Mouse (Mus musculus) forebrain, postnatal 0 days (tissue): ENCODE data around the gene Mindy1. TPM values are rescaled to one million over a fixed set of nuclear protein-coding genes. Genes with fewer than 3 reads are reported as not detected.

Source experiments
- ATAC-seq: fragments of 200-750 bp; cut with Nextera tagmentation; 2 replicates; pipeline ENCODE4 v1.8.0; 2017; ENCODE audit warnings: mild to moderate bottlenecking, moderate library complexity
- DNase-seq: peaks from one replicate; pipeline ENCODE4 v3.0.0-alpha.2; 2015
- H3K27ac ChIP-seq: fragments of 300-500 bp; sonication (generic); 2 replicates; pipeline ENCODE4 v1.5.1; 2014; ENCODE audit warnings: low read depth, mild to moderate bottlenecking, antibody characterized with exemption, low read length, moderate library complexity, mixed read lengths
- H3K27me3 ChIP-seq: fragments of 300-500 bp; sonication (generic); 2 replicates; pipeline ENCODE4 v1.6.1; 2014; ENCODE audit warnings: mild to moderate bottlenecking, low read length, mixed read lengths; ENCODE audit not compliant: insufficient read depth
- H3K36me3 ChIP-seq: fragments of 300-500 bp; sonication (generic); 2 replicates; pipeline ENCODE4 v1.6.1; 2014; ENCODE audit warnings: mild to moderate bottlenecking, moderate library complexity; ENCODE audit not compliant: insufficient read depth
- H3K4me1 ChIP-seq: fragments of 300-500 bp; sonication (generic); 2 replicates; pipeline ENCODE4 v1.6.1; 2014; ENCODE audit warnings: antibody characterized with exemption; ENCODE audit not compliant: insufficient read depth
- H3K4me2 ChIP-seq: fragments of 300-500 bp; sonication (generic); 2 replicates; pipeline ENCODE4 v1.6.1; 2014; ENCODE audit warnings: low read depth, mild to moderate bottlenecking, moderate library complexity
- H3K4me3 ChIP-seq: fragments of 300-500 bp; sonication (generic); 2 replicates; pipeline ENCODE4 v1.5.1; 2014; ENCODE audit warnings: low read depth, low read length, mixed read lengths
- H3K9ac ChIP-seq: fragments of 300-500 bp; sonication (generic); 2 replicates; pipeline ENCODE4 v1.6.1; 2014; ENCODE audit warnings: mild to moderate bottlenecking
- H3K9me3 ChIP-seq: fragments of 300-500 bp; sonication (generic); 2 replicates; pipeline ENCODE4 v1.6.1; 2016; ENCODE audit warnings: low read length
- CTCF ChIP-seq: sonication (generic); IDR thresholded peaks from 2 replicates; pipeline ENCODE4 v1.5.1; 2016; ENCODE audit warnings: antibody characterized with exemption, control low read depth, low read depth
- WGBS: fragments of 180-500 bp; shearing (Covaris S2); extraction: QIAGEN DNeasy Blood & Tissue Kit; methylation state at CpG from one replicate; pipeline ENCODE4 v1.1.7; 2014; 5-methylcytosine and 5-hydroxymethylcytosine counted together
- polyA plus RNA-seq: library from polyadenylated mRNA; unstranded; fragments of >200 nt; fragmentation: Nextera tagmentation; extraction: Ambion mirVana; gene quantifications from 2 replicates; pipeline ENCODE4 v1.2.1, GENCODE M21; 2015
- total RNA-seq: library from RNA; depleted of rRNA; stranded (reverse); fragments of >200 nt; gene quantifications from 2 replicates; pipeline ENCODE4 v1.2.3, GENCODE M21; 2014

Gene Mindy1
- total and polyA plus RNA-seq, 2 experiments from 2014 or later = 35.4 to 38.9 TPM

DNA sequence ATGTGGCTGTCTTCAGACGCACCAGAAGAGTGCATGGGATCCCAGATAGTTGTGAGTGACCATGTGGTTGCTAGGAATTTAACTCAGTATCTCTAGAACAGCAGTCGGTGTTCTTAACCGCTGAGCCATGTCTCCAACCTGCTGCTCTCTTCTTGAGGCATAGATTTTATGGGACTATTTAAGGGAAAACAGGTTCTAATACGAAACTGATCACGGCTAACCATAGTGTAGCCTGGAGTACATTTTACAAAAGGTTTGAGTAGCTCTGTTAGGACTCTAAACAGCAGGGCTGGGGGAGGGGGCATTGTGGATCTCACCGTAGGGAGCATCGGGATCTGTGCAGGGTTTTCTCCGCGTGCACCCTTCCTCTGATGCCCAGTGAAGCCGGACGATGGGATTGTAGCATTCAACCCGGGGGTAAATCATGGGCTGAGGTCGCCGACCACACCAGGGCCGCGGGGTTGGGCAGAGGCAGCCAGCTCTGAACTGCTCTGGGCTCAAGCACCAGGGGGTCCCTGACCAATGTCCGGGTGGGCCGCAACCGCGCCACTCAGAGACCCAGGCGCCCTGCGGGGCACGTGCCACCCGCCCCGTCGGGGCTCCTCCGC is 33.4 kb downstream of the Mindy1 start, which contains the start of gene Cers2:
Gene Cers2 (plus strand): TSS at position 306 of the 608 bp plus-strand sequence.
- H3K27me3 ChIP-seq = no peaks in the 10 kb centered on the region
- peak within 1 kb of the TSS; percentile 96 for H3K9ac ChIP-seq
- H3K9me3 ChIP-seq = no peaks in the 10 kb centered on the region
- TF ChIP-seq CTCF = no peak
- peak within 1 kb of the TSS; percentile 74 for H3K4me3 ChIP-seq
- peak; percentile 56 for DNase-seq
- H3K27ac ChIP-seq = peak within 1 kb of the TSS; percentile 92
- peak within 1 kb of the TSS; percentile 55 for H3K4me2 ChIP-seq
- peaks cover 19% of the 10 kb centered on the region for H3K4me1 ChIP-seq
- ATAC-seq = peak; percentile 26
- WGBS = 3% methylated on average over 27 of the region's 27 CpGs
- no peaks in the 10 kb centered on the region for H3K36me3 ChIP-seq

DNA sequence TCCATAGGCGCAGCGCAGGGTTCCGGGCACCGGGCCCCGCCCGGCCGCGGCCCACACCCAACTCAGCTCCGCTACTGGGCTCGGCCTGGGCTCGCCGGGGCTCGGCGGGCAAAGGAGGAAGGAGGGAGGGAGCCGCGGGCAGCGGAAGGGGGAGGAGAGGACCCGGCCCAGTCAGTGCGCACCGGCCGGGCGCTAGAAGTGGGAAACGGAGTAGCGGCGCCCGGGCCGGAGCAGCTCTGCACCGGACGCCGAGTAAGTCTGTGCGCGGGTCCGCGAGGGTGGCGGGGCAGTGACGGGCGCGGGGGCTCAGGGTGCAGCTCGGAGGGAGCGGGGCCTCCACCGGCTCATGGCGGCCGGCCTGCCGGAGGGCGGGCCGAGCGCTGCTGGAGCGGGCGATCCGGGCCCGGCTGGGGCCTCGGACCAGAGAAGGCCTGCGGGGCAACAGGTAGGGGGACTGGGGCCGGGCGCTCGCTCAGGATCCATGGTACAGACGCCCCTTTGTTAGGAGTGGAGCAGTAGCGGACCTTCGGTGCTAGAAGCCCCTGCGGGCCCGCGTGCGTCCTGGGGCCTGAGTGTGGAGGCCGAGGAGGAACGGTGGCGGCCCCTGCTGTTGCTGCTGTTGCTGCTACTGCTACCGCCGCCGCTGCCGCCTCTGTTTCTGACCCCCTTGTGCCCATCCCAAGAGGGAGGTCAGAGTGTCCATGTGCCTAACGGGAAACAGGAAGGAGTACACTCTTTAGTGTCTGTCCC is 34.1 kb downstream of the Mindy1 start:
- peak overlapping the region; percentile 92 for H3K27ac ChIP-seq
- no peaks in the 10 kb centered on the region for H3K27me3 ChIP-seq
- no peaks in the 10 kb centered on the region for H3K9me3 ChIP-seq
- peak; percentile 91 for ATAC-seq
- H3K9ac ChIP-seq = peak overlapping the region; percentile 96
- peak; percentile 85 for DNase-seq
- peak overlapping the region; percentile 74 for H3K4me3 ChIP-seq
- WGBS = 2% methylated on average over 69 of the region's 71 CpGs
- peak overlapping the region; percentile 55 for H3K4me2 ChIP-seq
- TF ChIP-seq CTCF = peak; percentile 56
- H3K4me1 ChIP-seq = peaks cover 19% of the 10 kb centered on the region
- peaks cover 6% of the 10 kb centered on the region for H3K36me3 ChIP-seq

- Histone ChIP-seq H3K4me2 (peak overlapping the region; percentile 55), H3K27ac (peak overlapping the region; percentile 92), H3K4me1 (peaks cover 19% of the 10 kb centered on the region), H3K27me3 (no peaks in the 10 kb centered on the region), H3K9me3 (no peaks in the 10 kb centered on the region), H3K36me3 (peaks cover 13% of the 10 kb centered on the region), H3K4me3 (peak overlapping the region; percentile 74), H3K9ac (peak overlapping the region; percentile 96)
- no peak for DNase-seq
- TF ChIP-seq CTCF = no peak
- ATAC-seq = no peak
- 12% methylated on average over 9 of the region's 9 CpGs for WGBS
Measured at GRCm38 (mm10) chr3:95315844-95316550, 34.9 kb downstream of the Mindy1 start.

DNA sequence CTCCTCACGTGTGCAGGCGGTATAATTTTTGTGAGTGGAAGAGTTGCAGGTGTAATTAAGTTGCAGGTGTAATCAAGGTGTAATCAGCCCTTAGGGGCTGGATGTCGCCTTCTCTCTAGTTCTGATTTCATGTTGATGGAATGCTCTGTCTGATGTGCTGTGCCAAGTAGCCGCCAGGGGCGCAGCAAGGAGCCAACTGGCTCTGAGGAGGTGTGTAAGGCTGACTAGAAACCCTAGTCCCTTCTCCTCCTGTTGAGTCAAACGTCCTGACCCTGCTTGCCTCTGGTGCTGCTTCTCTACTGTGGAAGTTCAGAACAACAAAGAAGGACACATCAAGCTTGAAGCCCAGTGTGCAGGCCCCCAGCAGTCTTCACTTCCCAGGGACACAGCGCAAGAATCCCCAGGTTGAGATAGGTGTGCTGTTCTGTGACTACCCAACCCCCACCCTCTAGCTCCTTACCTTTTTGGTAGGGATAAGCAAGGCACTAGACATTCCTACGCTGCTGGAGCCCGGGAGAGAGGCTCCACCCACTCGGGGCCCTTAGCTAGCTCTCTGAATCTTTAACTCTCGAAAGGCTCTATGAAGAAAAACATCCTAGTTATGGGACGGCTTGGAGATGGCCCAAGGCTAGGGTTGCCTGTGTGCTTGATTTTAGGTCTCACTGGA is 36.4 kb downstream of the Mindy1 start:
- no peak overlapping the region for H3K27ac ChIP-seq
- no peak overlapping the region for H3K4me2 ChIP-seq
- ATAC-seq = no peak
- TF ChIP-seq CTCF = peak; percentile 75
- peak; percentile 61 for DNase-seq
- H3K4me3 ChIP-seq = no peak overlapping the region
- H3K4me1 ChIP-seq = peaks cover 19% of the 10 kb centered on the region
- 21% methylated on average over 12 of the region's 12 CpGs for WGBS
- H3K27me3 ChIP-seq = no peaks in the 10 kb centered on the region
- H3K9ac ChIP-seq = no peak overlapping the region
- peaks cover 28% of the 10 kb centered on the region for H3K36me3 ChIP-seq
- H3K9me3 ChIP-seq = no peaks in the 10 kb centered on the region

DNA sequence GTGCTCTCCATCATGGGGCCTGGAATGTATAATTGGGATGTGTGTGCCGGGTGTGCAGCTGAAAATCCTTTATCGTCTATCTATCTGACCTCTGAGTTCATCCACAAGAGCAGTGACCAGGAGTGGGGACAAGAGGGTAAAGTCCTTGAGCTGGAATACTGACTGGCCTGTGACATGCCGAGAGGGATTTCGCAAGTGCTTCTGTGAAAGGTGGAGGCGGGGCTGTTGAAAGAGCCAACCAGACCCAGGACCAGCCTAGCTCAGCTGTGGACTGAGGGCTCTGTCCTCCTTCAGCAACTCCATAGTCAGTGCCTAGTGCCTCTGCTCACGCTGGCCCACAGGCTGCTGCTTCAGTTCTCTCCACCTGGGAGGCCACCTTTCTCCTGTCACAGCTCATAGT is 37.4 kb downstream of the Mindy1 start:
- DNase-seq (no peak), ATAC-seq (no peak)
- no peaks in the 10 kb centered on the region for H3K27me3 ChIP-seq
- peaks cover 38% of the 10 kb centered on the region for H3K36me3 ChIP-seq
- no peak overlapping the region for H3K27ac ChIP-seq
- peaks cover 19% of the 10 kb centered on the region for H3K4me1 ChIP-seq
- TF ChIP-seq CTCF = no peak
- no peak overlapping the region for H3K4me3 ChIP-seq
- WGBS = 38% methylated on average over 6 of the region's 6 CpGs
- H3K4me2 ChIP-seq = no peak overlapping the region
- H3K9ac ChIP-seq = no peak overlapping the region
- H3K9me3 ChIP-seq = no peaks in the 10 kb centered on the region

GRCm38 (mm10) chr3:95319110-95319509 is 38.0 kb downstream of the Mindy1 start:
- no peak for TF ChIP-seq CTCF
- DNase-seq = no peak
- H3K9me3 ChIP-seq = no peaks in the 10 kb centered on the region
- peaks cover 19% of the 10 kb centered on the region for H3K4me1 ChIP-seq
- H3K27me3 ChIP-seq = no peaks in the 10 kb centered on the region
- H3K4me3 ChIP-seq = no peak overlapping the region
- ATAC-seq = no peak
- H3K27ac ChIP-seq = no peak overlapping the region
- H3K9ac ChIP-seq = no peak overlapping the region
- 60% methylated on average over 2 of the region's 2 CpGs for WGBS
- no peak overlapping the region for H3K4me2 ChIP-seq
- H3K36me3 ChIP-seq = peaks cover 44% of the 10 kb centered on the region
